Mouse (Mus musculus) heart, embryonic 14.5 days (tissue): ENCODE measurements around the gene Dynlt1c. TPM values are rescaled to one million over a fixed set of nuclear protein-coding genes. Genes with fewer than 3 reads are reported as not detected.
"Not testable (repeated sequence)": the region's sequence is repeated elsewhere in the genome, so short reads cannot be mapped to it uniquely, and the experiment has no call there.

Source experiments
- ATAC-seq: fragments of 200-750 bp; cut with Nextera tagmentation; 2 replicates; pipeline ENCODE4 v1.8.0; 2017; ENCODE audit warnings: low read depth, moderate TSS enrichment; ENCODE audit not compliant: insufficient number of reproducible peaks, insufficient read depth, low FRiP score
- H3K27ac ChIP-seq, 2 experiments: fragments of 200-500 bp in 1 of 2; fragments of 300-500 bp in 1 of 2; sonication (generic) in 1 of 2; replicated peaks in 1 of 2; 2 replicates each; pipeline ENCODE4 v1.5.1; 2012 to 2014; ENCODE audit warnings: low read depth in 2 of 2, low read length in 2 of 2, control low read depth in 1 of 2, mild to moderate bottlenecking in 1 of 2, mixed read lengths in 1 of 2; ENCODE audit not compliant: control insufficient read depth in 1 of 2, insufficient read depth in 1 of 2
- H3K27me3 ChIP-seq: fragments of 300-500 bp; sonication (generic); 2 replicates; pipeline ENCODE4 v1.6.1; 2014; ENCODE audit warnings: mild to moderate bottlenecking, low read length, control low read depth; ENCODE audit not compliant: control insufficient read depth, insufficient read depth
- H3K36me3 ChIP-seq: fragments of 300-500 bp; sonication (generic); 2 replicates; pipeline ENCODE4 v1.6.1; 2014; ENCODE audit warnings: mild to moderate bottlenecking, control low read depth, low read length, mixed read lengths; ENCODE audit not compliant: control insufficient read depth, insufficient read depth
- H3K4me1 ChIP-seq, 2 experiments: fragments of 200-500 bp in 1 of 2; fragments of 300-500 bp in 1 of 2; sonication (generic) in 1 of 2; 2 replicates each; pipeline ENCODE4 v1.6.1; 2012 to 2014; ENCODE audit warnings: low read length in 2 of 2, control low read depth in 1 of 2, mixed read lengths in 1 of 2; ENCODE audit not compliant: control insufficient read depth in 2 of 2, insufficient read depth in 2 of 2
- H3K4me2 ChIP-seq: fragments of 300-500 bp; sonication (generic); 2 replicates; pipeline ENCODE4 v1.6.1; 2014; ENCODE audit warnings: mild to moderate bottlenecking, low read length
- H3K4me3 ChIP-seq, 2 experiments: fragments of 200-500 bp in 1 of 2; fragments of 300-500 bp in 1 of 2; sonication (generic) in 1 of 2; 2 replicates each; pipeline ENCODE4 v1.5.1; 2012 to 2014; ENCODE audit warnings: low read length in 2 of 2, mild to moderate bottlenecking in 2 of 2, control low read depth in 1 of 2, low read depth in 1 of 2, moderate library complexity in 1 of 2; ENCODE audit not compliant: control insufficient read depth in 1 of 2, insufficient read depth in 1 of 2
- H3K9ac ChIP-seq: fragments of 300-500 bp; sonication (generic); 2 replicates; pipeline ENCODE4 v1.6.1; 2014; ENCODE audit warnings: mild to moderate bottlenecking, low read length
- H3K9me3 ChIP-seq: fragments of 300-500 bp; sonication (generic); 2 replicates; pipeline ENCODE4 v1.6.1; 2016; ENCODE audit warnings: low read length, control low read depth; ENCODE audit not compliant: control insufficient read depth
- WGBS: fragments of 180-500 bp; shearing (Covaris S2); extraction: QIAGEN DNeasy Blood & Tissue Kit; methylation state at CpG from one replicate; pipeline ENCODE4 v1.1.7; 2014; 5-methylcytosine and 5-hydroxymethylcytosine counted together
- polyA plus RNA-seq: library from polyadenylated mRNA; unstranded; fragments of >200 nt; fragmentation: Nextera tagmentation; extraction: Ambion mirVana; gene quantifications from 2 replicates; pipeline ENCODE4 v1.2.1, GENCODE M21; 2014

Gene Dynlt1c
- polyA plus RNA-seq, 1 experiment from 2014 or later, result 22.9 TPM

- H3K9me3 ChIP-seq, H3K27me3 ChIP-seq, H3K4me2 ChIP-seq, H3K4me3 ChIP-seq, H3K9ac ChIP-seq, H3K27ac ChIP-seq, H3K4me1 ChIP-seq, ATAC-seq, H3K36me3 ChIP-seq: not testable (repeated sequence)
- no CpG with 5 or more reads among the region's 1 CpGs for WGBS
Measured at GRCm38 (mm10) chr17:6572202-6572601, 29.3 kb upstream of the Dynlt1c start.

GRCm38 (mm10) chr17:6575376-6575775, 26.1 kb upstream of the Dynlt1c start:
- ATAC-seq, result not testable (repeated sequence)

GRCm38 (mm10) chr17:6588672-6589071, 12.8 kb upstream of the Dynlt1c start:
- not testable (repeated sequence) for H3K36me3 ChIP-seq, H3K27ac ChIP-seq, ATAC-seq, H3K4me3 ChIP-seq, H3K4me2 ChIP-seq, H3K4me1 ChIP-seq, H3K27me3 ChIP-seq, H3K9ac ChIP-seq, H3K9me3 ChIP-seq
- WGBS, result no CpG with 5 or more reads among the region's 6 CpGs

More at GRCm38 (mm10) chr17:6575376-6575775, 26.1 kb upstream of the Dynlt1c start:
- WGBS, result 83% methylated on average over 8 of the region's 8 CpGs
- not testable (repeated sequence) for H3K4me3 ChIP-seq, H3K27ac ChIP-seq, H3K4me2 ChIP-seq, H3K4me1 ChIP-seq, H3K36me3 ChIP-seq, H3K9ac ChIP-seq, H3K27me3 ChIP-seq, H3K9me3 ChIP-seq

- H3K4me1 ChIP-seq, H3K9me3 ChIP-seq, H3K9ac ChIP-seq, ATAC-seq, H3K27me3 ChIP-seq, H3K27ac ChIP-seq, H3K36me3 ChIP-seq, H3K4me2 ChIP-seq, H3K4me3 ChIP-seq: not testable (repeated sequence)
- WGBS, result 66% methylated on average over 2 of the region's 3 CpGs
Measured at GRCm38 (mm10) chr17:6592109-6592508, 9.4 kb upstream of the Dynlt1c start.

- not testable (repeated sequence) for ATAC-seq, H3K4me3 ChIP-seq, H3K27me3 ChIP-seq, H3K4me2 ChIP-seq, H3K4me1 ChIP-seq, H3K36me3 ChIP-seq, H3K9me3 ChIP-seq, H3K9ac ChIP-seq, H3K27ac ChIP-seq
- 67% methylated on average over 3 of the region's 3 CpGs for WGBS
Measured at GRCm38 (mm10) chr17:6593896-6594295, 7.6 kb upstream of the Dynlt1c start.

GRCm38 (mm10) chr17:6595776-6596497, 5.5 kb upstream of the Dynlt1c start:
- not testable (repeated sequence) for H3K27ac ChIP-seq, H3K9me3 ChIP-seq, H3K4me1 ChIP-seq, H3K4me2 ChIP-seq, H3K27me3 ChIP-seq, H3K36me3 ChIP-seq, H3K4me3 ChIP-seq, H3K9ac ChIP-seq
- ATAC-seq, result peak; percentile 27; the same call in 1 of the 2 replicates
- 34% methylated on average over 7 of the region's 15 CpGs for WGBS

- H3K27ac ChIP-seq, H3K4me3 ChIP-seq, H3K36me3 ChIP-seq, H3K4me1 ChIP-seq, H3K9me3 ChIP-seq, H3K9ac ChIP-seq, H3K4me2 ChIP-seq, H3K27me3 ChIP-seq, ATAC-seq: not testable (repeated sequence)
- WGBS, result 81% methylated on average over 7 of the region's 7 CpGs
Measured at GRCm38 (mm10) chr17:6598356-6598755, 3.1 kb upstream of the Dynlt1c start.
